Mouse (Mus musculus): ENCODE results near the gene Tdrd12. TPM values are rescaled to one million over a fixed set of nuclear protein-coding genes. Genes with fewer than 3 reads are reported as not detected.
"Not testable (repeated sequence)": the region's sequence is repeated elsewhere in the genome, so short reads cannot be mapped to it uniquely, and the experiment has no call there.

The Tdrd12 gene
- polyA plus RNA-seq, 1 experiment from 2014 or later, result 0.62 TPM

GRCm38 (mm10) chr7:35535750-35536512, 1.6 kb downstream of the Tdrd12 start:
- H3K27ac ChIP-seq, result no peak overlapping the region
- no peaks in the 10 kb centered on the region for H3K9me3 ChIP-seq (replicated peaks; ENCODE audit: low read length)
- 54% methylated on average over 12 of the region's 12 CpGs for WGBS
- H3K4me2 ChIP-seq (ENCODE audit: low read length), result no peak overlapping the region
- DNase-seq (ENCODE audit: low spot score) (no peak), ATAC-seq (replicated peaks; ENCODE audit: low FRiP score, low read depth) (no peak)
- no peaks in the 10 kb centered on the region for H3K36me3 ChIP-seq (ENCODE audit: insufficient read depth, low read length)
- H3K9ac ChIP-seq (ENCODE audit: low read depth, low read length), result no peak overlapping the region
- H3K4me1 ChIP-seq (replicated peaks; ENCODE audit: insufficient read depth, low read length), result no peaks in the 10 kb centered on the region
- no peak for TF ChIP-seq CTCF (IDR thresholded peaks at IDR 0.05; ENCODE audit: low read depth)
- no peak overlapping the region for H3K4me3 ChIP-seq (replicated peaks; ENCODE audit: low read depth, low read length)
- no peaks in the 10 kb centered on the region for H3K27me3 ChIP-seq (ENCODE audit: insufficient read depth, low read length)

DNA sequence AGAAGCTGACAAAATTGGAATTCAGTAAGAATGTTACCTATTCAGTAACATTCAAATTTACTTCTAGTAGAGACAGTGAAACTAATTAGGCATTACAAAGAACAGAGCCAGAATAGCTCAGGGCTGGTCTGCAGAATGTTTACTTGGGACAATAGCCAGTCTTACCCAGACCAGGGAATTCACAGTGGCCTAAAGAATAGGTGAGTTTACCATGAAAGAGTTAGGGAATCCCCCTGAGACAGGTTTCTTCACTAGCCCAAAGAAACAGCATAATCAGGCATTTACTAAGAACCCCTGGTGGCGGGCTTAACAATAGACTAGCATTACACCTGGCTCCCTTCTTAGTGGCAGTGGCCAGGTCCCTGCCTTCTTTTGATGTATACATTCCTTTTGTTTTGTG, 7.0 kb downstream of the Tdrd12 start:
- not testable (repeated sequence) for H3K27me3 ChIP-seq (ENCODE audit: insufficient read depth, low read length); DNase-seq (ENCODE audit: low spot score); H3K9ac ChIP-seq (ENCODE audit: low read depth, low read length); H3K9me3 ChIP-seq (replicated peaks; ENCODE audit: low read length); H3K4me1 ChIP-seq (replicated peaks; ENCODE audit: insufficient read depth, low read length); H3K4me2 ChIP-seq (ENCODE audit: low read length); H3K36me3 ChIP-seq (ENCODE audit: insufficient read depth, low read length); ATAC-seq (replicated peaks; ENCODE audit: low FRiP score, low read depth); H3K27ac ChIP-seq; H3K4me3 ChIP-seq (replicated peaks; ENCODE audit: low read depth, low read length)
- 78% methylated on average over 1 of the region's 1 CpGs for WGBS

DNA sequence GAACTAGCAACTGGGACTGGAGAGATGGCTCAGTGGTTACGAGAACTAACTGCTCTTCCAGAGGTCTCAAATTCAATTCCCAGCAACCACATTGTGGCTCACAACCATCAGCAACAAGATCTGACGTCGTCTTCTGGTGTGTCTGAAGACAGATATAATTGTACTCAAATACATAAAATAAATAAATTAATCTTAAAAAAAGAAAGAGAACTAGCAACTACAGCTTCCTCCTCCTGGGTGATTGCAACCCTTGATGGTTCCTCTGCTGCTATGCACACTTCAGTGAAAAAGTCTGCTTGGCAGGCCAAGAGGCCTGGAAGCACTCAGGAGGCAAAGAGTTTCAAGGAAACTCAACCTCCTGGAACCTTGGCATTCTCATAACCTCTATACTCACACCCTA, 7.5 kb downstream of the Tdrd12 start:
- Histone ChIP-seq H3K27ac (no peak overlapping the region), H3K36me3 (ENCODE audit: insufficient read depth, low read length) (no peaks in the 10 kb centered on the region), H3K27me3 (ENCODE audit: insufficient read depth, low read length) (no peaks in the 10 kb centered on the region), H3K4me1 (replicated peaks; ENCODE audit: insufficient read depth, low read length) (no peaks in the 10 kb centered on the region), H3K4me3 (replicated peaks; ENCODE audit: low read depth, low read length) (no peak overlapping the region), H3K9ac (ENCODE audit: low read depth, low read length) (no peak overlapping the region), H3K4me2 (ENCODE audit: low read length) (no peak overlapping the region), H3K9me3 (replicated peaks; ENCODE audit: low read length) (no peaks in the 10 kb centered on the region)
- WGBS, result 82% methylated on average over 3 of the region's 3 CpGs
- TF ChIP-seq CTCF (IDR thresholded peaks at IDR 0.05; ENCODE audit: low read depth), result no peak
- ATAC-seq (replicated peaks; ENCODE audit: low FRiP score, low read depth), result no peak
- no peak for DNase-seq (ENCODE audit: low spot score)

DNA sequence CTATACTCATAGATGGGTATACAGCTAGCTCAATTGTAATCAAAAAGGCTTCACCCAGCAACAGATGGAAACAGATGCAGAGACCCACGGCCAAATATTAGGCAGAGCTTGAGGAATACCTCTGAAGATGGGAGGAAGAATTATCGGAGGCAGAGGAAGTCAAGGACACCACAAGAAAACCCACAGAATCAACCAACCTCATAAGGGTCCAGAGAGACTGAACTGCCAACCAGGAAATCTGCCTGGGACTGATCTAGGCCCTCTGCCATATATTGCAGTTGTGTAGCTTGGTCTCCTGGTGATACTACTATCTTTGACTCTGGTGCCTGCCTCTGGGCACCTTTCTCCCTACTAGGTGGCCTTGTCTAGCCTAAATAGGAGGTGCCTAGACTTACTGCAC, 10.8 kb downstream of the Tdrd12 start:
- no peak for TF ChIP-seq CTCF (IDR thresholded peaks at IDR 0.05; ENCODE audit: low read depth)
- no peaks in the 10 kb centered on the region for H3K36me3 ChIP-seq (ENCODE audit: insufficient read depth, low read length)
- no peak overlapping the region for H3K9ac ChIP-seq (ENCODE audit: low read depth, low read length)
- no peak overlapping the region for H3K4me3 ChIP-seq (replicated peaks; ENCODE audit: low read depth, low read length)
- 89% methylated on average over 2 of the region's 2 CpGs for WGBS
- no peaks in the 10 kb centered on the region for H3K4me1 ChIP-seq (replicated peaks; ENCODE audit: insufficient read depth, low read length)
- no peak overlapping the region for H3K27ac ChIP-seq
- H3K27me3 ChIP-seq (ENCODE audit: insufficient read depth, low read length), result no peaks in the 10 kb centered on the region
- H3K9me3 ChIP-seq (replicated peaks; ENCODE audit: low read length), result no peaks in the 10 kb centered on the region
- H3K4me2 ChIP-seq (ENCODE audit: low read length), result no peak overlapping the region
- DNase-seq (ENCODE audit: low spot score), result no peak
- no peak for ATAC-seq (replicated peaks; ENCODE audit: low FRiP score, low read depth)

DNA sequence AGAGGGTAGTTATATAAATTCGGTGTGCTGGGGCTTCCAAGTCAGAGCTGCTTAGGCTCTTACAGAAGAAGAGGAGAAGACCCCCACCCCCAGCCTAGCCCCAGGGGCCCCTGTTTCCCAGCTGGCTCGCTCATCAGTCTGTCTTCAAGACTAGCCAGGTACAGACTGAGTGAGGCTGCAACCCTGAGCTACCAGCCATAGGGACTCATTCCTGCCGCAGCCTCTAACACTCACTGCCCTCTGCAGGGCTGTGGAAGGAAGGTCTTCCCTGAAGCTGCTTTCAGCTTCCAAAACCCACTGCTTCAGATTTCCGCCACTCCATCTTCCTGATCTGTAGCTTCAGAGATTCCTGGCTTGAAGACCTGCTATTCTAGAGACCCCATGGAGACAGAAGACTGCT, 35.5 kb downstream of the Tdrd12 start:
- no peak overlapping the region for H3K4me2 ChIP-seq (ENCODE audit: low read length)
- H3K27ac ChIP-seq, result no peak overlapping the region
- no peaks in the 10 kb centered on the region for H3K27me3 ChIP-seq (ENCODE audit: insufficient read depth, low read length)
- WGBS, result 19% methylated on average over 4 of the region's 4 CpGs
- peak; percentile 63 for TF ChIP-seq CTCF (IDR thresholded peaks at IDR 0.05; ENCODE audit: low read depth)
- ATAC-seq (replicated peaks; ENCODE audit: low FRiP score, low read depth) (no peak), DNase-seq (ENCODE audit: low spot score) (peak; percentile 66)
- H3K4me1 ChIP-seq (replicated peaks; ENCODE audit: insufficient read depth, low read length), result no peaks in the 10 kb centered on the region
- H3K9me3 ChIP-seq (replicated peaks; ENCODE audit: low read length), result no peaks in the 10 kb centered on the region
- no peak overlapping the region for H3K9ac ChIP-seq (ENCODE audit: low read depth, low read length)
- no peak overlapping the region for H3K4me3 ChIP-seq (replicated peaks; ENCODE audit: low read depth, low read length)
- no peaks in the 10 kb centered on the region for H3K36me3 ChIP-seq (ENCODE audit: insufficient read depth, low read length)

DNA sequence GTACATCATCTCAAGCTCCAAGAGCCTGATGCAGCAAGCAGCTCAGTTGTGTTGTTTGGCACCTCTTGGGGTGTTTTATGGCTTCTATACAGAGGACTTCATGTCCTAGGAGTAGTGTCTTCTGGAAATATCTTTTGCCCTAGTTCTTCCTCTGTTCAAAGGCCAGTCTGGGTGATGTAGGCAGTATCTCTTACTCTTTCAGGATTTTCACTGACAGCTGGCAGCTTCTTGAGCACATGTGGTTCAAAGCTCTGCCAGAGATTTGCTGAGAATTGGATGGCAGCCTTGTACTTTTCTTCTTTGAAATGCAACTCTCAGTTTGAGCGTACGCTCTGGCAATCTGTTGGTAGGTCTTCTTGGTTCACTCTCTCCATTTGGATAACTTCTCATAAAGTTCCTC, 40.0 kb downstream of the Tdrd12 start:
- Histone ChIP-seq H3K27ac (no peak overlapping the region), H3K36me3 (ENCODE audit: insufficient read depth, low read length) (no peaks in the 10 kb centered on the region), H3K27me3 (ENCODE audit: insufficient read depth, low read length) (no peaks in the 10 kb centered on the region), H3K4me2 (ENCODE audit: low read length) (no peak overlapping the region), H3K4me3 (replicated peaks; ENCODE audit: low read depth, low read length) (no peak overlapping the region), H3K4me1 (replicated peaks; ENCODE audit: insufficient read depth, low read length) (no peaks in the 10 kb centered on the region), H3K9me3 (replicated peaks; ENCODE audit: low read length) (no peaks in the 10 kb centered on the region), H3K9ac (ENCODE audit: low read depth, low read length) (no peak overlapping the region)
- DNase-seq (ENCODE audit: low spot score) (no peak), ATAC-seq (replicated peaks; ENCODE audit: low FRiP score, low read depth) (no peak)
- no peak for TF ChIP-seq CTCF (IDR thresholded peaks at IDR 0.05; ENCODE audit: low read depth)
- 100% methylated on average over 2 of the region's 2 CpGs for WGBS

DNA sequence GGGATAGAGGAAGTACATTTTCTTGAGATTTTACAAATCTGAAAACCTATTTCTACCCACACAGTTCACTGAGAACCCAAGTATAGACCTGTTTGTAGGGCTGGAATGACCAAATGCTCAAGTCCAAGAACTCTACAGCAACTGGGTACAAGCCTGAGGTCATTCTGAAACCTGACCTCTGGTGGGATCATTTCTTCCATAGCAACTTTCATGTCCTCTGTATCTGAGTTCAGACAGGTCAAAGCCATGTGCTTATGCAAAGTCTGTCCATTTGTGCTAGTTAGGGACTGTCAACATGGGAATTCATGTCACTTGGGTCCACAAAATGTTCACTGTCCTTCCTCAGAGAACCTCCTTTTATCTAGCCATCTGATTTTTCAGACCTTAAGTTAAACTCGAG, 46.5 kb downstream of the Tdrd12 start:
- Histone ChIP-seq H3K36me3 (ENCODE audit: insufficient read depth, low read length) (no peaks in the 10 kb centered on the region), H3K9me3 (replicated peaks; ENCODE audit: low read length) (no peaks in the 10 kb centered on the region), H3K27me3 (ENCODE audit: insufficient read depth, low read length) (no peaks in the 10 kb centered on the region), H3K27ac (no peak overlapping the region), H3K4me2 (ENCODE audit: low read length) (no peak overlapping the region), H3K9ac (ENCODE audit: low read depth, low read length) (no peak overlapping the region), H3K4me3 (replicated peaks; ENCODE audit: low read depth, low read length) (no peak overlapping the region), H3K4me1 (replicated peaks; ENCODE audit: insufficient read depth, low read length) (no peaks in the 10 kb centered on the region)
- no peak for DNase-seq (ENCODE audit: low spot score)
- 76% methylated on average over 1 of the region's 1 CpGs for WGBS
- no peak for ATAC-seq (replicated peaks; ENCODE audit: low FRiP score, low read depth)
- no peak for TF ChIP-seq CTCF (IDR thresholded peaks at IDR 0.05; ENCODE audit: low read depth)
